Mouse (Mus musculus) olfactory bulb, adult 2 months (tissue): ENCODE data around the gene Pid1.

Experiments
- CTCF ChIP-seq: fragments of 200-500 bp; IDR thresholded peaks from 2 replicates; pipeline ENCODE4 v1.5.1; 2012; ENCODE audit warnings: low read depth, mild to moderate bottlenecking, low read length, moderate library complexity; ENCODE audit not compliant: insufficient read depth
- POLR2A ChIP-seq: fragments of 200-500 bp; IDR thresholded peaks from 2 replicates; pipeline ENCODE4 v1.6.1; 2012; ENCODE audit warnings: mild to moderate bottlenecking, low read depth, low read length, moderate library complexity; ENCODE audit not compliant: insufficient read depth

DNA sequence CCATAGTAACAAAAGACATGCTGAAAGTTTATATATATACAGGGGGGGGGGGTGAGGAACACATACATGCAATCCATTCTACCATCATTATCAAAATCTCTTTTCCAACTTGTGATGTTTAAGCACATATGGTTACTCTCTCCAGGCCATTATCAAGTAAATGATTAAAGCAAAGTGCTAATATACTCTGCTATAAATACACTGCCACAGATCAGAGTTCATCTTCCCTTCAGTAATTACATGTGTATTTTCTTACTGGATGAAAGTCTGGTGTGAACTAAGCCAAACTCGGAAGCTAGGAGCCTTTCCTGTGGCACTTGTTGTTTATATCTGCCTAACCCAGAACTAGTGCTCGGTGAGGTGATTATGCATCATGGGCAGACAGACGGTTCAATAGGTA lies 3.8 kb upstream of the Pid1 start:
- TF ChIP-seq POLR2A (no peak), CTCF (no peak)
